Mouse (Mus musculus): ENCODE results near the gene Tmem120b. TPM values are rescaled to one million over a fixed set of nuclear protein-coding genes. Genes with fewer than 3 reads are reported as not detected.

Gene Tmem120b
- polyA plus RNA-seq, 1 experiment from 2014 or later: 11.4 TPM

- no peak overlapping the region for H3K9ac ChIP-seq (ENCODE audit: low read depth, low read length)
- no peaks in the 10 kb centered on the region for H3K27me3 ChIP-seq (ENCODE audit: control insufficient read depth, insufficient read depth, low read length)
- no peaks in the 10 kb centered on the region for H3K9me3 ChIP-seq (replicated peaks; ENCODE audit: control insufficient read depth, low read length)
- H3K27ac ChIP-seq (ENCODE audit: low read depth, low read length): no peak overlapping the region
- H3K4me3 ChIP-seq (ENCODE audit: low read depth, low read length): no peak overlapping the region
- WGBS (ENCODE audit: insufficient replicate concordance): 21% methylated on average over 7 of the region's 7 CpGs
- H3K4me2 ChIP-seq: no peak overlapping the region
- H3K36me3 ChIP-seq (ENCODE audit: control insufficient read depth, insufficient read depth, low read length): no peaks in the 10 kb centered on the region
- no peak for ATAC-seq (replicated peaks; ENCODE audit: insufficient number of reproducible peaks, low FRiP score, low TSS enrichment)
- H3K4me1 ChIP-seq (ENCODE audit: control insufficient read depth, insufficient read depth, low read length): no peaks in the 10 kb centered on the region
These were observed 24.4 kb upstream of the Tmem120b start for GRCm38 (mm10) chr5:123043856-123044255.

DNA sequence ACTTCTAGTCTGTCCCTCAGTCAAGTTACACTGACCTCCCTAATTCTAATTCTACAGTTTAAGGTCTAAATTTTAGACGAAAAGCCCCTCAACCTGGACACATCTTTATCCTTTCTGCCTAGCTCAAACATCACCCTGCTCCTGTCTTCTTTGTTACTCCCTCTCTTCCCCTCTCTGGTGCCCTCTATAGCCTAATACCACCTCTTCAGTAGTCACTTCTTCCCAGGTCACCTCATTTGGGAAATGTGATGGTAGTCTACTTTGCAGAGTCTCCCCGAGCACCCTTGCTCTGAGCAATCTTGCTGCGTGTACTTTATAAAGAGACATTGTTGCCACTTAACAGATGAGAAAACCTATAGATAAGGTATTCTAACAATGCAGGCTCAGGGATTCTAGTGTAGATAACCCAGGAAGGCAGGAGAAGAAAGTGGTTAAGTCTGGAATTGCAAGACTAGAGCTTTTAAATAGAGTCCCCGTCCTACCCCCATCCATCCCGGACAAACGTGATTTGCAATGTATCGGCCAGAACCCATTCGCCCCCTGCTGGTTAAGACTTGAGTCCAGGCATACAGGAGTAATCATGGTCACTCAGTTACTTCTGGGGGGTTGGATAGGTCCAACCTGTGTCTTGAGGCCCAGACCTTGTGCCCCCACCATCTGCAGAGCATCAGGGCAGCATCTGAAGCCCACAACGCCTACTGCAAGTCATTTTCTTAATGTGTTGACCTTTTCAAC is 22.5 kb upstream of the Tmem120b start:
- Histone ChIP-seq H3K27ac (ENCODE audit: low read depth, low read length) (no peak overlapping the region), H3K4me2 (peak overlapping the region; percentile 15; the same call in 1 of the 2 replicates), H3K4me1 (ENCODE audit: control insufficient read depth, insufficient read depth, low read length) (no peaks in the 10 kb centered on the region), H3K27me3 (ENCODE audit: control insufficient read depth, insufficient read depth, low read length) (no peaks in the 10 kb centered on the region), H3K36me3 (ENCODE audit: control insufficient read depth, insufficient read depth, low read length) (no peaks in the 10 kb centered on the region), H3K9me3 (replicated peaks; ENCODE audit: control insufficient read depth, low read length) (no peaks in the 10 kb centered on the region), H3K4me3 (ENCODE audit: low read depth, low read length) (no peak overlapping the region), H3K9ac (ENCODE audit: low read depth, low read length) (peak overlapping the region; percentile 24; the same call in 1 of the 2 replicates)
- 28% methylated on average over 9 of the region's 9 CpGs for WGBS (ENCODE audit: insufficient replicate concordance)
- ATAC-seq (replicated peaks; ENCODE audit: insufficient number of reproducible peaks, low FRiP score, low TSS enrichment): no peak

- no peaks in the 10 kb centered on the region for H3K27me3 ChIP-seq (ENCODE audit: control insufficient read depth, insufficient read depth, low read length)
- H3K9me3 ChIP-seq (replicated peaks; ENCODE audit: control insufficient read depth, low read length): no peaks in the 10 kb centered on the region
- no peak for ATAC-seq (replicated peaks; ENCODE audit: insufficient number of reproducible peaks, low FRiP score, low TSS enrichment)
- no peaks in the 10 kb centered on the region for H3K4me1 ChIP-seq (ENCODE audit: control insufficient read depth, insufficient read depth, low read length)
- 82% methylated on average over 3 of the region's 3 CpGs for WGBS (ENCODE audit: insufficient replicate concordance)
- H3K4me3 ChIP-seq (ENCODE audit: low read depth, low read length): no peak within 1 kb of the TSS
- no peak within 1 kb of the TSS for H3K27ac ChIP-seq (ENCODE audit: low read depth, low read length)
- H3K9ac ChIP-seq (ENCODE audit: low read depth, low read length): no peak within 1 kb of the TSS
- no peaks in the 10 kb centered on the region for H3K36me3 ChIP-seq (ENCODE audit: control insufficient read depth, insufficient read depth, low read length)
- peak within 1 kb of the TSS; percentile 15; the same call in 1 of the 2 replicates for H3K4me2 ChIP-seq
These were observed 21.3 kb upstream of the Tmem120b start, which contains the start of gene Morn3 for GRCm38 (mm10) chr5:123046916-123047315. Gene Morn3, minus strand, starts transcription at chr5:123047016.

- no peak for ATAC-seq (replicated peaks; ENCODE audit: insufficient number of reproducible peaks, low FRiP score, low TSS enrichment)
- Histone ChIP-seq H3K4me2 (peak overlapping the region; percentile 51), H3K9ac (ENCODE audit: low read depth, low read length) (peak overlapping the region; percentile 10; the same call in 1 of the 2 replicates), H3K4me1 (ENCODE audit: control insufficient read depth, insufficient read depth, low read length) (no peaks in the 10 kb centered on the region), H3K9me3 (replicated peaks; ENCODE audit: control insufficient read depth, low read length) (no peaks in the 10 kb centered on the region), H3K36me3 (ENCODE audit: control insufficient read depth, insufficient read depth, low read length) (no peaks in the 10 kb centered on the region), H3K4me3 (ENCODE audit: low read depth, low read length) (peak overlapping the region; percentile 23), H3K27ac (ENCODE audit: low read depth, low read length) (no peak overlapping the region), H3K27me3 (ENCODE audit: control insufficient read depth, insufficient read depth, low read length) (no peaks in the 10 kb centered on the region)
- 6% methylated on average over 12 of the region's 12 CpGs for WGBS (ENCODE audit: insufficient replicate concordance)
These were observed 18.9 kb upstream of the Tmem120b start for GRCm38 (mm10) chr5:123049271-123049670.

DNA sequence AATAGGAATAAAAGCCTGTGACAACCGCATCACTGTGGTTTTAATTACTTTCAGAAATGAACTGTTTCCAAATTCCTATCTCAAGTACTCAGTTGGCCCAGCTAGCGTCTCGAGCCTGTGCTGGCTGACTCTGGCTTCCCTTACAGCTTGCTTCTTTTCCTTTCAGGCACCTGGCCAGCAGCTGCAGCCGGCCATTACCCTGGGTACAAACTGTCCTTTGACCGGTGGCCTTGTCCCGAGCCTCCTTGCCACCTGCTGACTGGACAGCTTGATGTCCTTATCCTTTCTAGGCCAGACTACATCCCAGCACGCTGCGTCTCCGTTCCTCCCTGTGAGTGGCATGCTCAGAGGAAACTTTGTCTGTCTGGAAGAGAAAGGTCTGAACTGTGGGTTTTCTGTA is 17.3 kb upstream of the Tmem120b start:
- Histone ChIP-seq H3K9me3 (replicated peaks; ENCODE audit: control insufficient read depth, low read length) (no peaks in the 10 kb centered on the region), H3K27me3 (ENCODE audit: control insufficient read depth, insufficient read depth, low read length) (no peaks in the 10 kb centered on the region), H3K4me2 (no peak overlapping the region), H3K4me3 (ENCODE audit: low read depth, low read length) (no peak overlapping the region), H3K27ac (ENCODE audit: low read depth, low read length) (no peak overlapping the region), H3K4me1 (ENCODE audit: control insufficient read depth, insufficient read depth, low read length) (no peaks in the 10 kb centered on the region), H3K9ac (ENCODE audit: low read depth, low read length) (no peak overlapping the region), H3K36me3 (ENCODE audit: control insufficient read depth, insufficient read depth, low read length) (no peaks in the 10 kb centered on the region)
- 79% methylated on average over 9 of the region's 9 CpGs for WGBS (ENCODE audit: insufficient replicate concordance)
- no peak for ATAC-seq (replicated peaks; ENCODE audit: insufficient number of reproducible peaks, low FRiP score, low TSS enrichment)

DNA sequence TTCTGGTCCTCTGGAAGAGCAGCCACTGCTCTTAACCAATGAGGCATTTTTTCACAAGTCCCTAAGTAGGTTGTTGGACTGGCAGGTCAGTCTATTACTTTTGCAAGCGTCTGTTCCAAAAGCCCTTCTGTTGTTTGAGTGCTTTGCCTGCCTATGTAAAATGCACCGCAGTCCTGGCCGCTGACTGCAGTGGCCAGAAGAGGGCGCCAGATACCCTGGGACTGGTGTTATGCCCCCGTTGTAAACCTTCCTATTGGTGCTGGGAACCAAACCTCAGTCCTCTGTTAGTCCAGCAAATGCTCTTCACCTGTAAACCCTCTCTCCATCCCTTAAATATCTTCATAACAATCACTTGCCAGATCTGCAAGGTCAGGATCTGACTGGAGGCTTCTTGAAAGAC is 16.5 kb upstream of the Tmem120b start:
- H3K36me3 ChIP-seq (ENCODE audit: control insufficient read depth, insufficient read depth, low read length): no peaks in the 10 kb centered on the region
- no peak overlapping the region for H3K4me3 ChIP-seq (ENCODE audit: low read depth, low read length)
- no peak overlapping the region for H3K9ac ChIP-seq (ENCODE audit: low read depth, low read length)
- H3K4me1 ChIP-seq (ENCODE audit: control insufficient read depth, insufficient read depth, low read length): no peaks in the 10 kb centered on the region
- no peak for ATAC-seq (replicated peaks; ENCODE audit: insufficient number of reproducible peaks, low FRiP score, low TSS enrichment)
- no peak overlapping the region for H3K4me2 ChIP-seq
- 68% methylated on average over 5 of the region's 5 CpGs for WGBS (ENCODE audit: insufficient replicate concordance)
- H3K9me3 ChIP-seq (replicated peaks; ENCODE audit: control insufficient read depth, low read length): no peaks in the 10 kb centered on the region
- H3K27ac ChIP-seq (ENCODE audit: low read depth, low read length): no peak overlapping the region
- H3K27me3 ChIP-seq (ENCODE audit: control insufficient read depth, insufficient read depth, low read length): no peaks in the 10 kb centered on the region

- Histone ChIP-seq H3K4me1 (ENCODE audit: control insufficient read depth, insufficient read depth, low read length) (no peaks in the 10 kb centered on the region), H3K9ac (ENCODE audit: low read depth, low read length) (peak overlapping the region; percentile 72), H3K27ac (ENCODE audit: low read depth, low read length) (peak overlapping the region; percentile 68), H3K27me3 (ENCODE audit: control insufficient read depth, insufficient read depth, low read length) (no peaks in the 10 kb centered on the region), H3K4me2 (peak overlapping the region; percentile 63), H3K36me3 (ENCODE audit: control insufficient read depth, insufficient read depth, low read length) (no peaks in the 10 kb centered on the region), H3K4me3 (ENCODE audit: low read depth, low read length) (peak overlapping the region; percentile 44), H3K9me3 (replicated peaks; ENCODE audit: control insufficient read depth, low read length) (no peaks in the 10 kb centered on the region)
- ATAC-seq (replicated peaks; ENCODE audit: insufficient number of reproducible peaks, low FRiP score, low TSS enrichment): peak; percentile 89
- 8% methylated on average over 48 of the region's 48 CpGs for WGBS (ENCODE audit: insufficient replicate concordance)
These were observed 10.6 kb upstream of the Tmem120b start for GRCm38 (mm10) chr5:123057366-123058250.

DNA sequence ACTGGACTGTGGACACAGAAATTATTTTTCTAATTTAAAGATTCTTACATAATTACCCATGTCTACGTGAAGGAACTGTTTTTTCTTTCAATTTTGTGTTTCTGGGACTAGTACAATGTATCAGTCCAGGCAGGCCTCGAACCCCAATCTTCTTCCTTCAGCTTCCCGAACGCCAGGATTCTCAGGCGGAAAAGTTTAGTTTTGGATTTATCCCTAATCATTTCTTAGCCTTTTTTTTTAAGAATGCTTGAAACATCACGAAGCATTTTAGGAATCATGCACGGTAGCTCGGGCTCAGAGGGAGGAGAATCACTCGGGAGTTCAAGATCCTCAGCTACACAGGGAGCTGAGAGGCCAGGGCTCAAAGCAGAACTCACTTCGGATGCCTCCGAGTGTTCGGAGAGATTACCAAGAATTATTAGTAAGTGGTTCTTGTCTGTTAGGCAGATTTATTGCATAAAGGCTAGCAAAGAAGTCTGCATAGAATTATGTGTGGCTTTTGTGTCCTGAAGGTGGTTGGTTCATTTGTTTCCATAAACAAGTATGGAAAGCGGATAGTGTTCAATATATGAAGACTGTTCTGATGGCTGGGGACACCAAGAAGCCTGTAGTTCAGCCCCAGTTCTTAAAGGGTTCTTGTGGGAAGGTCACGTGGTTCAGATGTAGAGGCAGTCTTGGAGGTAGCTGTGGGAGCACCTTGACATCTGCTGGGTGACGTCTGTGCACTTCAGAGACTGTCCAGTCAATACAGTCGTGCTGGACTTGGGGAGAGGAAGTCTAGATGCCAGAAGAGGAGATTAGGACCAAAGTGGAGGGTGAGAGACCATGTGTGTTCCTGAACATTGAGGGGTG is 9.7 kb upstream of the Tmem120b start:
- 39% methylated on average over 16 of the region's 16 CpGs for WGBS (ENCODE audit: insufficient replicate concordance)
- ATAC-seq (replicated peaks; ENCODE audit: insufficient number of reproducible peaks, low FRiP score, low TSS enrichment): no peak
- no peaks in the 10 kb centered on the region for H3K9me3 ChIP-seq (replicated peaks; ENCODE audit: control insufficient read depth, low read length)
- no peaks in the 10 kb centered on the region for H3K27me3 ChIP-seq (ENCODE audit: control insufficient read depth, insufficient read depth, low read length)
- H3K4me1 ChIP-seq (ENCODE audit: control insufficient read depth, insufficient read depth, low read length): no peaks in the 10 kb centered on the region
- peak overlapping the region; percentile 63 for H3K4me2 ChIP-seq
- no peaks in the 10 kb centered on the region for H3K36me3 ChIP-seq (ENCODE audit: control insufficient read depth, insufficient read depth, low read length)
- peak overlapping the region; percentile 72 for H3K9ac ChIP-seq (ENCODE audit: low read depth, low read length)
- peak overlapping the region; percentile 44 for H3K4me3 ChIP-seq (ENCODE audit: low read depth, low read length)
- peak overlapping the region; percentile 68 for H3K27ac ChIP-seq (ENCODE audit: low read depth, low read length)
